26 mouse cellular contexts compared by ENCODE assay signal in the genomic region with DNA sequence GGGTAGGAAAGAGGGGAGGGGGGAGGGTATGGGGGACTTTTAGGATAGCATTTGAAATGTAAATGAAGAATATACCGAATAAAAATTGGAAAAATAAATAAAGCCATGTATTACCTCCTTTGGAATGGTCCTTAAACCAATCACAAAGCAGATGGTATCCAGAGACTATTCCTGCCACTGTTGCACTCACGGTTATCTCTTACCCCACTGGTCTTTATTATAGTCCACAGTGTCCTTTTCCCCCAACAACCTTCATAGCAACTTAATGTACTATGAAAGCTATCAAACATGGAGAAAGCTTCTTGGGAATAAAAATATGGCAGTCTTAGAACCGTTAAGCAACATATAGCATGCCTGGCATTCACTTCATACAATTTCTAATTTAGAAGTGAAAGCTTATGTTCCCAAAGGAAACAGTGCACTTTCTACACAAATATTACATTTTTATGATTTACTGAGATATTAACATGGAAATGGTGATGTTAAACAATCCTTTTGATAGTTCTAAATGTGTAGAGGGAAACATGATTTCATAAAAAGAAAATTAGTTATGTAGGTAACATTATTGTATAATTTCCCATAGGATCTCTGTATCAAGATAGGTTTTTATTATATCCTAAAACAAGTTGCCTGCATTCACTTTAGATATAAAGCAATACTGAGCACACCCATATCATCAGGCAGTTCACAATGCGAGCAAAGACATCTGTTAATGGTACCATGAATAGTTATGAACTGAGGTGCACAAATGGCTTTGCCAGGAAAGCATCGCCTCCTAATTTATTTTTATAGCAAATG.
DNase-seq lines count a peak whose midpoint lies in the region; ATAC-seq and TF ChIP-seq lines count a peak whose summit lies in the region.
"Had no signal": no experiment of that assay in that cellular context is flagged by ENCODE, and none has a peak within 500 bp of the region (broad histone marks: within the 10 kb centered on the region; RNA-seq: fewer than 3 reads in every experiment).

No protein-coding gene starts in this region.

- ATAC-seq in forebrain, embryonic 14.5 days: no peak
- ATAC-seq in forebrain, postnatal 0 days: no peak
- 0 out of 2 replicates have a peak, but pooled peaks have one; percentile 63 for ATAC-seq in neural tube, embryonic 11.5 days (ENCODE audit: insufficient read depth, low FRiP score, low TSS enrichment)
- ATAC-seq in neural tube, embryonic 14.5 days (ENCODE audit: low read depth): peak; percentile 94
- ATAC-seq: activated CD4-positive, CD25-positive, alpha-beta regulatory T cell, adult 4 months; forebrain, embryonic 13.5 days had no signal

- H3K36me3 ChIP-seq in forebrain, embryonic 14.5 days (ENCODE audit: control insufficient read depth, insufficient read depth, low read length): no peaks in the 10 kb centered on the region
- no peaks in the 10 kb centered on the region for H3K36me3 ChIP-seq in forebrain, postnatal 0 days (ENCODE audit: insufficient read depth)
- no peaks in the 10 kb centered on the region for H3K36me3 ChIP-seq in neural tube, embryonic 11.5 days (ENCODE audit: control insufficient read depth, insufficient read depth, low read length)
- H3K36me3 ChIP-seq in neural tube, embryonic 14.5 days (ENCODE audit: control insufficient read depth, insufficient read depth, low read length): no peaks in the 10 kb centered on the region
- no peaks in the 10 kb centered on the region for H3K36me3 ChIP-seq in forebrain, embryonic 10.5 days (replicated peaks)
- H3K36me3 ChIP-seq: embryonic facial prominence, embryonic 10.5 days; embryonic facial prominence, embryonic 13.5 days; heart, embryonic 10.5 days; heart, embryonic 13.5 days; hindbrain, embryonic 13.5 days had no signal

- H3K9me3 ChIP-seq in forebrain, embryonic 14.5 days (replicated peaks; ENCODE audit: control insufficient read depth, low read length): no peaks in the 10 kb centered on the region
- H3K9me3 ChIP-seq in forebrain, postnatal 0 days (ENCODE audit: low read length): no peaks in the 10 kb centered on the region
- no peaks in the 10 kb centered on the region for H3K9me3 ChIP-seq in neural tube, embryonic 11.5 days (ENCODE audit: control insufficient read depth, low read length)
- H3K9me3 ChIP-seq in neural tube, embryonic 14.5 days (ENCODE audit: control insufficient read depth, low read length): no peaks in the 10 kb centered on the region
- no peaks in the 10 kb centered on the region for H3K9me3 ChIP-seq in forebrain, embryonic 10.5 days
- H3K9me3 ChIP-seq: embryonic facial prominence, embryonic 10.5 days; embryonic facial prominence, embryonic 13.5 days; forebrain, embryonic 13.5 days; heart, embryonic 10.5 days; heart, embryonic 13.5 days; hindbrain, embryonic 13.5 days had no signal

- H3K4me1 ChIP-seq in forebrain, embryonic 14.5 days (ENCODE audit: control insufficient read depth, insufficient read depth, low read length): no peaks in the 10 kb centered on the region
- no peaks in the 10 kb centered on the region for H3K4me1 ChIP-seq in forebrain, postnatal 0 days (ENCODE audit: insufficient read depth)
- H3K4me1 ChIP-seq in neural tube, embryonic 11.5 days (ENCODE audit: control insufficient read depth, insufficient read depth, low read length): no peaks in the 10 kb centered on the region
- 0 out of 2 replicates have a peak, but pooled peaks cover 2% of the 10 kb centered on the region for H3K4me1 ChIP-seq in neural tube, embryonic 14.5 days (ENCODE audit: control insufficient read depth, insufficient read depth, low read length)
- H3K4me1 ChIP-seq in forebrain, embryonic 10.5 days: no peaks in the 10 kb centered on the region
- H3K4me1 ChIP-seq: embryonic facial prominence, embryonic 10.5 days; embryonic facial prominence, embryonic 13.5 days; forebrain, embryonic 13.5 days; heart, embryonic 10.5 days; heart, embryonic 13.5 days; hindbrain, embryonic 13.5 days had no signal

- 71% methylated on average over 5 of the region's 5 CpGs for WGBS in forebrain, embryonic 14.5 days
- 68% methylated on average over 5 of the region's 5 CpGs for WGBS in forebrain, postnatal 0 days
- 72% methylated on average over 5 of the region's 5 CpGs for WGBS in neural tube, embryonic 11.5 days
- WGBS in neural tube, embryonic 14.5 days: 42% methylated on average over 5 of the region's 5 CpGs
- WGBS in forebrain, embryonic 10.5 days: 89% methylated on average over 5 of the region's 5 CpGs

- TF ChIP-seq CTCF in forebrain, postnatal 0 days (IDR thresholded peaks at IDR 0.05; ENCODE audit: low read depth): no peak

- peak; percentile 16 for DNase-seq in forebrain, embryonic 14.5 days (ENCODE audit: low spot score)
- no peak for DNase-seq in forebrain, postnatal 0 days
- no peak for DNase-seq in neural tube, embryonic 11.5 days (ENCODE audit: low spot score)
- DNase-seq in neural tube, embryonic 10.5 days (ENCODE audit: extremely low spot score, low spot score): no peak
- DNase-seq in gastrocnemius, postnatal 4 days (ENCODE audit: low spot score in 2 of 2): no peak
- no peak for DNase-seq in forebrain, embryonic 10.5 days (ENCODE audit: extremely low spot score, low spot score)
- DNase-seq: adrenal gland, adult 8-10 months; adrenal gland, postnatal 25 days; cerebellum, adult 11 months; cerebellum, adult 2 months; cerebellum, adult 9-11 months; cerebellum, postnatal 25 days; embryo, embryonic 11 days; gastrocnemius, postnatal 25 days; heart, adult 2 months; heart, postnatal 14 days; heart, postnatal 4 days had no signal

- H3K4me3 ChIP-seq in forebrain, embryonic 14.5 days (ENCODE audit: low read depth, low read length): no peak overlapping the region
- H3K4me3 ChIP-seq in forebrain, postnatal 0 days (ENCODE audit: low read depth, low read length): no peak overlapping the region
- no peak overlapping the region for H3K4me3 ChIP-seq in neural tube, embryonic 11.5 days (ENCODE audit: low read depth, low read length)
- no peak overlapping the region for H3K4me3 ChIP-seq in neural tube, embryonic 14.5 days (ENCODE audit: low read depth, low read length)
- H3K4me3 ChIP-seq in forebrain, embryonic 10.5 days: no peak overlapping the region
- H3K4me3 ChIP-seq: embryonic facial prominence, embryonic 10.5 days; embryonic facial prominence, embryonic 13.5 days; erythroblast, embryonic 14.5 days; forebrain, embryonic 13.5 days; heart, adult 2 months; heart, embryonic 10.5 days; heart, embryonic 13.5 days; hindbrain, embryonic 13.5 days had no signal

- no peak overlapping the region for H3K27ac ChIP-seq in forebrain, embryonic 14.5 days (ENCODE audit: low read depth, low read length)
- H3K27ac ChIP-seq in forebrain, postnatal 0 days (ENCODE audit: low read depth, low read length): no peak overlapping the region
- no peak overlapping the region for H3K27ac ChIP-seq in neural tube, embryonic 11.5 days (ENCODE audit: low read depth, low read length)
- H3K27ac ChIP-seq in neural tube, embryonic 14.5 days (ENCODE audit: low read depth, low read length): no peak overlapping the region
- H3K27ac ChIP-seq in forebrain, embryonic 10.5 days: no peak overlapping the region
- H3K27ac ChIP-seq: embryonic facial prominence, embryonic 10.5 days; embryonic facial prominence, embryonic 13.5 days; forebrain, embryonic 13.5 days; heart, adult 2 months; heart, embryonic 10.5 days; heart, embryonic 13.5 days; hindbrain, embryonic 13.5 days had no signal

- no peak overlapping the region for H3K9ac ChIP-seq in forebrain, embryonic 14.5 days (ENCODE audit: low read length)
- H3K9ac ChIP-seq in forebrain, postnatal 0 days: no peak overlapping the region
- H3K9ac ChIP-seq in neural tube, embryonic 11.5 days (ENCODE audit: low read length): no peak overlapping the region
- H3K9ac ChIP-seq in neural tube, embryonic 14.5 days (replicated peaks; ENCODE audit: low read depth, low read length): no peak overlapping the region
- H3K9ac ChIP-seq: embryonic facial prominence, embryonic 13.5 days; forebrain, embryonic 13.5 days; heart, embryonic 13.5 days; hindbrain, embryonic 13.5 days had no signal

- H3K4me2 ChIP-seq in forebrain, embryonic 14.5 days (ENCODE audit: low read length): no peak overlapping the region
- H3K4me2 ChIP-seq in forebrain, postnatal 0 days (ENCODE audit: low read depth): no peak overlapping the region
- H3K4me2 ChIP-seq in neural tube, embryonic 11.5 days (ENCODE audit: low read depth): no peak overlapping the region
- H3K4me2 ChIP-seq in neural tube, embryonic 14.5 days (ENCODE audit: low read depth, low read length): no peak overlapping the region
- H3K4me2 ChIP-seq: embryonic facial prominence, embryonic 13.5 days; forebrain, embryonic 13.5 days; heart, embryonic 13.5 days; hindbrain, embryonic 13.5 days had no signal

- H3K27me3 ChIP-seq in forebrain, embryonic 14.5 days (replicated peaks; ENCODE audit: control insufficient read depth, insufficient read depth, low read length): no peaks in the 10 kb centered on the region
- no peaks in the 10 kb centered on the region for H3K27me3 ChIP-seq in forebrain, postnatal 0 days (ENCODE audit: insufficient read depth, low read length)
- no peaks in the 10 kb centered on the region for H3K27me3 ChIP-seq in neural tube, embryonic 11.5 days (ENCODE audit: control insufficient read depth, insufficient read depth, low read length)
- no peaks in the 10 kb centered on the region for H3K27me3 ChIP-seq in neural tube, embryonic 14.5 days (ENCODE audit: control insufficient read depth, insufficient read depth, low read length)
- no peaks in the 10 kb centered on the region for H3K27me3 ChIP-seq in forebrain, embryonic 10.5 days (ENCODE audit: poor library complexity, severe bottlenecking)
- H3K27me3 ChIP-seq: embryonic facial prominence, embryonic 13.5 days; forebrain, embryonic 13.5 days; heart, embryonic 13.5 days; hindbrain, embryonic 13.5 days had no signal

Comparison
In these comparisons a context has a peak if more than half of its experiments do, and no peak if none do; other contexts are left out.
1. ATAC-seq: peak in neural tube, embryonic 11.5 days (single experiment) and neural tube, embryonic 14.5 days (single experiment); none in forebrain, embryonic 14.5 days (single experiment) and forebrain, postnatal 0 days (single experiment).